Mouse (Mus musculus): ENCODE results near the gene Ube2m. TPM values are rescaled to one million over a fixed set of nuclear protein-coding genes. Genes with fewer than 3 reads are reported as not detected.
A peak's percentile ranks its signal among the peaks of the same experiment; 100 is the strongest.

Gene Ube2m
- total and polyA plus RNA-seq, 2 experiments = 41.2 to 82.7 TPM

DNA sequence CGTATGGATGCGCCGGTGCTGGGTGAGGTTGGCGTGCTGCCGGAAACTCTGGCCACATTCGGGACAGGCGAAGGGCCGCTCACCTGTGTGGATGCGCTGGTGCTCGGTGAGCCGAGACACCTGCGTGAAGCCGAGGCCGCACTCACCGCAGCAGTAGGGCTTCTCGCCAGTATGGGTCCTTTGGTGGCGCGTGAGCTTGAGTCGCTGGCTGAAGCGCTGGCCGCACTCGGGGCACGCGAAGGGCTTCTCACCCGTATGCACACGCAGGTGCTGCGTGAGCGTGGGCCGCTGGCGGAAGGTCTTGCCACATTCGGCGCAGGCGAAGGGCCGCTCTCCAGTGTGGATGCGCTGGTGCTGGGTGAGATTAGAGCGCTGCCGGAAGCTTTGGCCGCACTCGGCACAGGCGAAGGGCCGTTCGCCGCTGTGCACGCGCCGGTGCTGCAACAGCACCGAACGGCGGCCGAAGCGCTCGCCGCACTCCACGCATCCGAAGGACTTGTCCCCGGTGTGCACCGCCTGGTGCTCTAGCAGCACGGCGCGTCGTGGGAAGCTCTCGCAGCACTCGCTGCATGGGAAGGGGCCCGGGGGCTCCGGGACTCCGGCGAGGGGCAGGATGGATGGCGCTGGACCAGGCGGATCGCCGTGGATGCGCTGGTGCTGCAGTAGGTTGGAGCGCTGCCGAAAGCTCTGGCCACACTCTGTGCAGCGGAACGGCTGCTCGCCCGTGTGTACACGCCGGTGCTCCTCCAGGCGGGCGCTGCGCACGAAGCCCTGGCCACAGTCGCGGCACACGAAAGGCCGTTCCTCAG, 5.6 kb upstream of the Ube2m start:
- H3K4me1 ChIP-seq (ENCODE audit: control insufficient read depth, insufficient read depth, low read length) = peaks cover 21% of the 10 kb centered on the region
- H3K27me3 ChIP-seq (ENCODE audit: control insufficient read depth, insufficient read depth, low read length) = peaks cover 7% of the 10 kb centered on the region
- H3K27ac ChIP-seq (replicated peaks; ENCODE audit: insufficient read depth, low read depth, low read length) = no peak overlapping the region
- H3K9ac ChIP-seq (ENCODE audit: low read depth, low read length) = peak overlapping the region; percentile 49
- no peaks in the 10 kb centered on the region for H3K79me2 ChIP-seq (ENCODE audit: control insufficient read depth, insufficient read depth, low read length)
- 10% methylated on average over 88 of the region's 88 CpGs for WGBS
- TF ChIP-seq POLR2A (IDR thresholded peaks at IDR 0.05; ENCODE audit: extremely low read depth, insufficient read depth, low read length) = 0 out of 2 replicates have a peak, but pooled peaks have one; percentile 7
- TF ChIP-seq CTCF (IDR thresholded peaks at IDR 0.05; ENCODE audit: low read depth, low read length) = no peak
- no peaks in the 10 kb centered on the region for H3K36me3 ChIP-seq (ENCODE audit: control insufficient read depth, insufficient read depth, low read length)
- DNase-seq (ENCODE audit: extremely low read depth, low read depth, low spot score) = no peak
- peak overlapping the region; percentile 38; the same call in 1 of the 2 replicates for H3K4me3 ChIP-seq (ENCODE audit: insufficient read depth, low read depth, low read length)

DNA sequence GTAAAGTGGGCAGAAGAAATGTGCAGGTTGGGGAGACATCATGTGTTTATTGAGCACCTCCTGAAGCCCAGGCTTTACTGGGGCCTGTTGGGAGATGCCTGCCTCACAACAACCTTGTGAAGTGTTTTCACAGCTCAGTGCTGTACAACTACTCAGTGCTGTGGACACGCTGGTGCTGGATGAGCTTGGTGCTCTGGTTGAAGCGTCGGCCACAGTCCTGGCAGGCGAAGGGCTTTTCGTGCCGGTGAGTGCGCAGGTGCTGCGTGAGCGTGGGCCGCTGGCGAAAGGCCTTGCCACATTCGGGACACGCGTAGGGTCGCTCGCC, 5.0 kb upstream of the Ube2m start:
- no peak overlapping the region for H3K4me3 ChIP-seq (ENCODE audit: insufficient read depth, low read depth, low read length)
- no peak overlapping the region for H3K27ac ChIP-seq (replicated peaks; ENCODE audit: insufficient read depth, low read depth, low read length)
- H3K79me2 ChIP-seq (ENCODE audit: control insufficient read depth, insufficient read depth, low read length) = no peaks in the 10 kb centered on the region
- no peak for DNase-seq (ENCODE audit: extremely low read depth, low read depth, low spot score)
- H3K4me1 ChIP-seq (ENCODE audit: control insufficient read depth, insufficient read depth, low read length) = peaks cover 21% of the 10 kb centered on the region
- 69% methylated on average over 16 of the region's 16 CpGs for WGBS
- peaks cover 7% of the 10 kb centered on the region for H3K27me3 ChIP-seq (ENCODE audit: control insufficient read depth, insufficient read depth, low read length)
- no peak overlapping the region for H3K9ac ChIP-seq (ENCODE audit: low read depth, low read length)
- no peaks in the 10 kb centered on the region for H3K36me3 ChIP-seq (ENCODE audit: control insufficient read depth, insufficient read depth, low read length)
- no peak for TF ChIP-seq CTCF (IDR thresholded peaks at IDR 0.05; ENCODE audit: low read depth, low read length)
- no peak for TF ChIP-seq POLR2A (IDR thresholded peaks at IDR 0.05; ENCODE audit: extremely low read depth, insufficient read depth, low read length)

DNA sequence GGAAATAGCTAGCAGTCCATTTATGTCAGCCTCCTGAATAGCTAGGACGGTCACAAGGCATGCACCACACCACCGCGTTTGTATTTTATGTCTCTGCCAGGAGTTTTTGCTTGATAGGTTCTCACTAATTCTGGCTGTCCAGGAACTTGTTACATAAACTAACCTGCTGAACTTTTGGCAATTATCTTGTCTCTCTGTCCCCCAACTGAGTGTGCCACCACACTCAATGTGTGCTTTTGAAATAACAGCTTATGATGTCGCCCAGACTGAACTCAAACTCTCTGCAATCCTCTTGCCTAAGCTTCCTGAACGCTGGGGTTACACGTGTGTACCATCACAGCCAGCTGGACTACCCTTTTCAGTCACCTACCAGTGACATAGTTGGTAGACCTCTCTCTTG, 4.4 kb upstream of the Ube2m start:
- Histone ChIP-seq H3K4me1 (ENCODE audit: control insufficient read depth, insufficient read depth, low read length) (peaks cover 21% of the 10 kb centered on the region), H3K36me3 (ENCODE audit: control insufficient read depth, insufficient read depth, low read length) (no peaks in the 10 kb centered on the region), H3K4me3 (ENCODE audit: insufficient read depth, low read depth, low read length) (no peak overlapping the region), H3K27ac (replicated peaks; ENCODE audit: insufficient read depth, low read depth, low read length) (peak overlapping the region; percentile 36; the same call in 1 of the 2 replicates), H3K9ac (ENCODE audit: low read depth, low read length) (no peak overlapping the region), H3K79me2 (ENCODE audit: control insufficient read depth, insufficient read depth, low read length) (0 out of 2 replicates have a peak, but pooled peaks cover under 1% of the 10 kb centered on the region), H3K27me3 (ENCODE audit: control insufficient read depth, insufficient read depth, low read length) (peaks cover 7% of the 10 kb centered on the region)
- 29% methylated on average over 6 of the region's 6 CpGs for WGBS
- TF ChIP-seq POLR2A (IDR thresholded peaks at IDR 0.05; ENCODE audit: extremely low read depth, insufficient read depth, low read length) (no peak), CTCF (IDR thresholded peaks at IDR 0.05; ENCODE audit: low read depth, low read length) (no peak)
- peak; percentile 78 for DNase-seq (ENCODE audit: extremely low read depth, low read depth, low spot score)

GRCm38 (mm10) chr7:13041256-13041655, 3.2 kb upstream of the Ube2m start:
- peaks cover 26% of the 10 kb centered on the region for H3K4me1 ChIP-seq (ENCODE audit: control insufficient read depth, insufficient read depth, low read length)
- H3K27me3 ChIP-seq (ENCODE audit: control insufficient read depth, insufficient read depth, low read length) = peaks cover 7% of the 10 kb centered on the region
- 79% methylated on average over 1 of the region's 1 CpGs for WGBS
- H3K4me3 ChIP-seq (ENCODE audit: insufficient read depth, low read depth, low read length) = no peak overlapping the region
- no peak overlapping the region for H3K27ac ChIP-seq (replicated peaks; ENCODE audit: insufficient read depth, low read depth, low read length)
- H3K36me3 ChIP-seq (ENCODE audit: control insufficient read depth, insufficient read depth, low read length) = no peaks in the 10 kb centered on the region
- TF ChIP-seq CTCF (IDR thresholded peaks at IDR 0.05; ENCODE audit: low read depth, low read length) (no peak), POLR2A (IDR thresholded peaks at IDR 0.05; ENCODE audit: extremely low read depth, insufficient read depth, low read length) (no peak)
- no peak overlapping the region for H3K9ac ChIP-seq (ENCODE audit: low read depth, low read length)
- peaks cover 8% of the 10 kb centered on the region; the same call in 1 of the 2 replicates for H3K79me2 ChIP-seq (ENCODE audit: control insufficient read depth, insufficient read depth, low read length)
- no peak for DNase-seq (ENCODE audit: extremely low read depth, low read depth, low spot score)

- Histone ChIP-seq H3K9ac (ENCODE audit: low read depth, low read length) (peak overlapping the region; percentile 97), H3K4me3 (ENCODE audit: insufficient read depth, low read depth, low read length) (no peak overlapping the region), H3K36me3 (ENCODE audit: control insufficient read depth, insufficient read depth, low read length) (peaks cover 3% of the 10 kb centered on the region; the same call in 1 of the 2 replicates), H3K79me2 (ENCODE audit: control insufficient read depth, insufficient read depth, low read length) (peaks cover 8% of the 10 kb centered on the region; the same call in 1 of the 2 replicates), H3K27ac (replicated peaks; ENCODE audit: insufficient read depth, low read depth, low read length) (no peak overlapping the region), H3K27me3 (ENCODE audit: control insufficient read depth, insufficient read depth, low read length) (peaks cover 7% of the 10 kb centered on the region), H3K4me1 (ENCODE audit: control insufficient read depth, insufficient read depth, low read length) (peaks cover 25% of the 10 kb centered on the region)
- no peak for DNase-seq (ENCODE audit: extremely low read depth, low read depth, low spot score)
- WGBS = 73% methylated on average over 1 of the region's 1 CpGs
- TF ChIP-seq POLR2A (IDR thresholded peaks at IDR 0.05; ENCODE audit: extremely low read depth, insufficient read depth, low read length) (no peak), CTCF (IDR thresholded peaks at IDR 0.05; ENCODE audit: low read depth, low read length) (no peak)
These were observed 1.1 kb upstream of the Ube2m start for GRCm38 (mm10) chr7:13039181-13039580.

Measured in liver, adult 2 months (tissue).